Mouse (Mus musculus) CD8-positive naive resting alpha-beta T cell, adult 2 months (primary cell): ENCODE data around the gene Scarb1.

Experiments used
- DNase-seq, 2 experiments: peaks; one replicate each; pipeline ENCODE4 v3.0.0; 2022; ENCODE audit warnings: low read depth in 2 of 2, low spot score in 2 of 2

Scarb1 gene

GRCm38 (mm10) chr5:125242111-125242510, 98.8 kb downstream of the Scarb1 start:
- no peak for DNase-seq

GRCm38 (mm10) chr5:125241627-125242026, 99.3 kb downstream of the Scarb1 start:
- no peak for DNase-seq

GRCm38 (mm10) chr5:125240124-125240781, 100.6 kb downstream of the Scarb1 start:
- DNase-seq, result no peak

GRCm38 (mm10) chr5:125235874-125236273, 105.0 kb downstream of the Scarb1 start:
- DNase-seq, result no peak

GRCm38 (mm10) chr5:125235398-125235797, 105.5 kb downstream of the Scarb1 start:
- no peak for DNase-seq

- no peak for DNase-seq
Measured at GRCm38 (mm10) chr5:125234399-125234798, 106.5 kb downstream of the Scarb1 start.

GRCm38 (mm10) chr5:125233478-125233877, 107.4 kb downstream of the Scarb1 start:
- DNase-seq, result no peak

GRCm38 (mm10) chr5:125232443-125232979, 108.4 kb downstream of the Scarb1 start:
- DNase-seq, result no peak

GRCm38 (mm10) chr5:125230463-125230862, 110.4 kb downstream of the Scarb1 start:
- DNase-seq, result no peak

- DNase-seq, result no peak
Measured at GRCm38 (mm10) chr5:125229097-125229496, 111.8 kb downstream of the Scarb1 start.

- no peak for DNase-seq
Measured at GRCm38 (mm10) chr5:125227699-125228098, 113.2 kb downstream of the Scarb1 start.
